Mouse (Mus musculus): ENCODE results near the gene Cep104. TPM values are rescaled to one million over a fixed set of nuclear protein-coding genes. Genes with fewer than 3 reads are reported as not detected.

The Cep104 gene
- total RNA-seq (2023), result 15.2 TPM

DNA sequence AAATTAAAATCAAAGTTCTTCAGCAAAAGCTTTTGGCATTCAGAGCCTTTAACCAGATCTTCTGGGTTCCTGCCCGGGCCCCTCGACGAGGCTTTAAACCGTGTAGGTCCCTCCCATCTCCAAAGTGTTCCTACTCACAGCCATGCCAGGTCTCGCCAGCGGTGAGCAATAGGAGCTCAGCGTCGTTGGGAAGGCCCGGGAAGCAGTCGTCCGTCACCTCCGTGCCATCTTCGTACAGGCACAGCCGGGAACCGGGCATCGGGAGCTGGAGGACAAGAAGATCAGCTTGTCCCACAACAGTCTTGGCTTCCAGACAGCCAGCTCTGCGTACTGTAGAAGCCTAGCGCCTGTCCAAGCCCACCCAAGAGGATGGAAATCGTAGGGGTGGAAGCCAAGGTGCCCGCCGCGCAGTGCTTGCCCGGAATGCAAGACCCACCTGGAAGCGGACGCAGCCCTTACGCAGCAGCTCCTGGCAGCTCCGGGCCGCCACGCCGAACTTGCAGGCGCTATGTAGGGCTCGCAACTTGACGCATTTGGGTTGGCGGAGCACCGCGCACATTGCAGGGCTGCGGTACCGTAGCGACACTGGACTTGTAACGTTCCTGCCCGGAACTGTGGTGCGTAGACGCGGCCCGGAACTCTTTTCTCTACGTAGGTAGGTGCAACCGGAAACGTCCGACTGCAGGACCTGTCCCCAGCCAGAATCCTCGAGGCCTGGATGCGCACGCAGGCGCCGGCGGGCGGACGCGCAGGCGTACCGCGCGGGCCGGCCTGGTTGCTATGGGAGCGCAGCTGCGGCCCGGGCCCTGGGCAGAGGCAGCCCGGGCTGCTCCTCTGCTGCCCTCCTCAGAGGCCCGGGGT lies at the start of gene Cep104, which contains the start of gene Dffb:
TSS of gene Cep104 (plus strand) at position 764 of the 861 bp plus-strand sequence.
TSS of gene Dffb (minus strand) at position 696 of the 861 bp plus-strand sequence.

GRCm38 (mm10) chr4:153956569-153957405 lies 18.2 kb upstream of the Cep104 start, which contains the start of gene A430005L14Rik:
A430005L14Rik (plus strand) TSS chr4:153957237.

GRCm38 (mm10) chr4:154011646-154012089 lies 36.7 kb downstream of the Cep104 start, which contains the start of gene Lrrc47:
Lrrc47 (plus strand) TSS chr4:154011731.

DNA sequence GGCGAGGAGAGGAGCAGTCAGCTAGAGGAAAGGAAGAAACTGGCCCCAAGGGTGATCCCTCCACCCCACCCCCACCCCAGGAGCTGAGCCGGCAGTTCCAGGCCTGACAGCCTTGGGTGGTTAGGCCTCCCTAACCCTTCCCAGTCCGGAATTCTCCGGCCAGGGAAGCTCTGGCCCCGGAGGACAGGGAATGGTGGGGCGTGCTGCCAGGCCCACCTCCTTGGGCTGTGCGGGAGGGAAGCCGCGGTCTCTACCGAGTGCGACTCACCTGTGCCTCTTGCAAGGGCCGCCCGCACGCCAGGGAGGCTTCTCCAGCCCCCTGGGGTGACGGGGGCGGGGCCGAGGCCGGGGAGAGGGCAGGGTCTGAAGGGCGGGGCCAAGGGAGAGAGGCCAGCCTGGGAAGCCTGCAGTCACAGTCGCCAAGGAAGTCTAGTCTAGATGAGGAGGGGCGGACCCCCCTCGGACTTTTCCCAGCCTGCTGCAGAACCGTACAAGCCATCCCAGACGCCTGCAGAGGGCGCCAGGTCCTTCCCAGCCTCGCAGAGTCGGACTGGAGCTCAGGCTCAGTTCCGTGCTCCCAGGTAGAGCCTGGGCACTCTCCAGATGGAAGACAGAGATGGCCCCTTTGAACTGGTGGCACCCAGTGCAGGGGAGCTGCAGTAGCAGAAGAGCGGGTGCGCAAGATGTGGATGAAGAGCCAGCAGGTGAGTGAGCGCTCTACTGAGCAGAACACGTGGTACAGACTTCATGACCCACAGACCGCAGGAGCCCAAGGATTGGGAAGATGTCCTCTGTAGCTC lies 50.8 kb downstream of the Cep104 start, which contains the start of gene Smim1:
TSS of gene Smim1 (minus strand) at position 590 of the 800 bp plus-strand sequence.

DNA sequence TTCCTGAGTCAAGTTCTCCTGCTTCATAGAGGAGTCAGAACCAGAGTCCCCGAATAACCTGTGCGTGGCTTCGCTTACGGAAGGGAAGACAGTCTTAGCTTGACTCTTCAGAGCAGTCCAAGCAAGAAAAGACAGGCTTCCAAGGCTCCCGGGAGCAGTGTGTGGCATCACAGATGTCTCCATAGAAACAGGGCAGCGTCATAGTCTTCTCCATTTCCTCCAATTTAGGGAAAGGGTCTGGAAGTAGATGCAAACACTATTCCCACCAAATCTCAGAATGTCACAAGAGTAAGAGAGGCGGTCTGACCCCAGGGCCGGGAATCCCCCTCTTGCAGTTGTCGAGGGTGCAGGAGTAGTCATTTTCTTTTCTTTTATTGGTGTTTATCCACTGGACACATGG lies 67.6 kb downstream of the Cep104 start, which contains the start of gene Ccdc27:
TSS of gene Ccdc27 (minus strand) at position 101 of the 400 bp plus-strand sequence.

Other genes starting within 250 kb of the Cep104 start
- gene A430005L14Rik, start 18.0 kb upstream of the Cep104 start, total RNA-seq (2023), result 21.0 TPM
- 28.5 TPM for gene Dffb, start 68 bp upstream of the Cep104 start, total RNA-seq (2023)
- gene Lrrc47, start 36.5 kb downstream of the Cep104 start, total RNA-seq (2023), result 80.8 TPM
- 1.5 TPM for gene Smim1, start 51.0 kb downstream of the Cep104 start, total RNA-seq (2023)
- not detected for gene Ccdc27, start 67.5 kb downstream of the Cep104 start, total RNA-seq (2023)
- not detected for gene Trp73, start 165.0 kb downstream of the Cep104 start, total RNA-seq (2023)
- 17.9 TPM for gene Wrap73, start 167.2 kb downstream of the Cep104 start, total RNA-seq (2023)
- 177 TPM for gene Tprgl, start 185.5 kb downstream of the Cep104 start, total RNA-seq (2023)
- gene Megf6, start 195.5 kb downstream of the Cep104 start, total RNA-seq (2023), result 0.80 TPM

Measured in CD4-positive naive resting alpha-beta T cell, adult 57 days (primary cell).